Mouse (Mus musculus) CH12.LX (cell line): ENCODE measurements around the gene Hoxd3. TPM values are rescaled to one million over a fixed set of nuclear protein-coding genes. Genes with fewer than 3 reads are reported as not detected.

ENCODE experiments used
- DNase-seq: peaks from one replicate; pipeline ENCODE4 v3.0.0-alpha.2; 2013; ENCODE audit errors: extremely low read depth
- H3K27ac ChIP-seq: 2 replicates; pipeline ENCODE4 v1.5.1; 2012; ENCODE audit warnings: low read depth, mild to moderate bottlenecking, control low read depth, moderate library complexity; ENCODE audit not compliant: insufficient read depth
- H3K27me3 ChIP-seq: replicated peaks from 2 replicates; pipeline ENCODE3; 2012; ENCODE audit warnings: inconsistent platforms
- H3K36me3 ChIP-seq, 2 experiments: replicated peaks in 1 of 2; 2 replicates each; pipeline versions ENCODE3 to v1.6.1; 2012; ENCODE audit warnings: inconsistent platforms in 1 of 2, low read length in 1 of 2, mild to moderate bottlenecking in 1 of 2, mixed read lengths in 1 of 2, moderate library complexity in 1 of 2; ENCODE audit not compliant: control insufficient read depth in 1 of 2, insufficient read depth in 1 of 2
- H3K4me1 ChIP-seq, 2 experiments: 2 replicates each; pipeline ENCODE4 v1.6.1; 2012; ENCODE audit warnings: inconsistent platforms in 1 of 2, moderate library complexity in 1 of 2; ENCODE audit not compliant: insufficient read depth in 2 of 2, control insufficient read depth in 1 of 2
- H3K4me2 ChIP-seq: 2 replicates; pipeline ENCODE4 v1.6.1; 2012; ENCODE audit warnings: low read depth, mild to moderate bottlenecking, control low read depth; ENCODE audit not compliant: poor library complexity, insufficient read depth, severe bottlenecking
- H3K4me3 ChIP-seq, 3 experiments: fragments of 150-350 bp in 1 of 3; sonication (generic) in 1 of 3; replicated peaks in 1 of 3; 2 replicates each; pipeline versions ENCODE3 to v1.5.1; 2011 to 2012; ENCODE audit warnings: low read depth in 2 of 3, low read length in 2 of 3, mild to moderate bottlenecking in 2 of 3, moderate library complexity in 2 of 3, control low read depth in 1 of 3, improper control_type of control experiment in 1 of 3, inconsistent platforms in 1 of 3, mixed read lengths in 1 of 3; ENCODE audit not compliant: poor library complexity in 1 of 3
- H3K79me2 ChIP-seq: replicated peaks from 2 replicates; pipeline ENCODE4 v1.6.1; 2012; ENCODE audit warnings: mild to moderate bottlenecking, moderate library complexity; ENCODE audit not compliant: control insufficient read depth, poor library complexity, insufficient read depth, severe bottlenecking; ENCODE audit errors: extremely low read depth
- H3K9ac ChIP-seq: 2 replicates; pipeline ENCODE4 v1.6.1; 2012; ENCODE audit warnings: low read depth, mild to moderate bottlenecking, control low read depth, moderate library complexity; ENCODE audit not compliant: insufficient read depth
- H3K9me3 ChIP-seq: replicated peaks from 2 replicates; pipeline ENCODE3; 2012; ENCODE audit warnings: low read length, inconsistent platforms, mixed read lengths
- BHLHE40 ChIP-seq: IDR thresholded peaks from 2 replicates; pipeline ENCODE4 v1.6.1; 2011; ENCODE audit warnings: mild to moderate bottlenecking, low read depth, low read length, improper control_type of control experiment
- CHD1 ChIP-seq: IDR thresholded peaks from 2 replicates; pipeline ENCODE4 v1.6.1; 2012; ENCODE audit warnings: low read depth, low read length, improper control_type of control experiment, inconsistent platforms
- CHD2 ChIP-seq: IDR thresholded peaks from 2 replicates; pipeline ENCODE4 v1.6.1; 2011; ENCODE audit warnings: low read length, improper control_type of control experiment
- CTCF ChIP-seq, 2 experiments: IDR thresholded peaks in 1 of 2; conservative IDR thresholded peaks in 1 of 2; 2 replicates each; pipeline ENCODE4 v1.5.1; 2011 to 2012; ENCODE audit warnings: low read depth in 2 of 2, low read length in 2 of 2, improper control_type of control experiment in 1 of 2, inconsistent platforms in 1 of 2, mild to moderate bottlenecking in 1 of 2, moderate library complexity in 1 of 2
- E2F4 ChIP-seq: IDR thresholded peaks from 2 replicates; pipeline ENCODE4 v1.6.1; 2011; ENCODE audit warnings: low read depth, low read length, improper control_type of control experiment; ENCODE audit not compliant: insufficient replicate concordance
- ELF1 ChIP-seq: IDR thresholded peaks from 2 replicates; pipeline ENCODE4 v1.6.1; 2014; ENCODE audit warnings: low read depth, mild to moderate bottlenecking, inconsistent platforms, low read length, improper control_type of control experiment
- EP300 ChIP-seq: IDR thresholded peaks from 2 replicates; pipeline ENCODE4 v1.6.1; 2011; ENCODE audit warnings: low read length, improper control_type of control experiment
- ETS1 ChIP-seq: conservative IDR thresholded peaks from 2 replicates; pipeline ENCODE4 v1.6.1; 2012; ENCODE audit warnings: low read depth, mild to moderate bottlenecking, inconsistent platforms, low read length, improper control_type of control experiment, moderate library complexity
- GABPA ChIP-seq: IDR thresholded peaks from 2 replicates; pipeline ENCODE4 v1.6.1; 2012; ENCODE audit warnings: low read depth, low read length, improper control_type of control experiment, inconsistent platforms; ENCODE audit not compliant: insufficient replicate concordance
- HCFC1 ChIP-seq: IDR thresholded peaks from 2 replicates; pipeline ENCODE4 v1.6.1; 2012; ENCODE audit warnings: low read depth, mild to moderate bottlenecking, inconsistent platforms, low read length, improper control_type of control experiment
- IRF4 ChIP-seq: IDR thresholded peaks from 2 replicates; pipeline ENCODE4 v1.6.1; 2014; ENCODE audit warnings: low read depth, mild to moderate bottlenecking, inconsistent platforms, low read length, improper control_type of control experiment
- JUN ChIP-seq: IDR thresholded peaks from 2 replicates; pipeline ENCODE4 v1.6.1; 2011; ENCODE audit warnings: low read depth, mild to moderate bottlenecking, low read length, improper control_type of control experiment, moderate library complexity; ENCODE audit not compliant: insufficient read depth
- JUND ChIP-seq: conservative IDR thresholded peaks from 2 replicates; pipeline ENCODE4 v1.6.1; 2011; ENCODE audit warnings: low read depth, low read length, improper control_type of control experiment
- KAT2A ChIP-seq: IDR thresholded peaks from 2 replicates; pipeline ENCODE4 v1.6.1; 2012; ENCODE audit warnings: low read length, improper control_type of control experiment, inconsistent platforms; ENCODE audit not compliant: insufficient replicate concordance
- MAFK ChIP-seq: IDR thresholded peaks from 2 replicates; pipeline ENCODE4 v1.6.1; 2011; ENCODE audit warnings: low read length, improper control_type of control experiment; ENCODE audit not compliant: insufficient replicate concordance
- MAX ChIP-seq: IDR thresholded peaks from 2 replicates; pipeline ENCODE4 v1.6.1; 2011; ENCODE audit warnings: low read length, improper control_type of control experiment
- MAZ ChIP-seq: IDR thresholded peaks from 2 replicates; pipeline ENCODE4 v1.6.1; 2012; ENCODE audit warnings: low read depth, mild to moderate bottlenecking, inconsistent platforms, low read length, improper control_type of control experiment, moderate library complexity
- MEF2A ChIP-seq: IDR thresholded peaks from 2 replicates; pipeline ENCODE4 v1.6.1; 2014; ENCODE audit warnings: low read depth, mild to moderate bottlenecking, inconsistent platforms, low read length, improper control_type of control experiment, borderline replicate concordance
- MXI1 ChIP-seq: IDR thresholded peaks from 2 replicates; pipeline ENCODE4 v1.6.1; 2011; ENCODE audit warnings: mild to moderate bottlenecking, low read depth, low read length, improper control_type of control experiment
- MYC ChIP-seq: IDR thresholded peaks from 2 replicates; pipeline ENCODE4 v1.6.1; 2011; ENCODE audit warnings: low read depth, mild to moderate bottlenecking, improper control_type of control experiment, low read length
- NELFE ChIP-seq: IDR thresholded peaks from 2 replicates; pipeline ENCODE4 v1.6.1; 2011; ENCODE audit warnings: low read depth, low read length, improper control_type of control experiment
- NRF1 ChIP-seq: IDR thresholded peaks from 2 replicates; pipeline ENCODE4 v1.6.1; 2014; ENCODE audit warnings: low read depth, mild to moderate bottlenecking, inconsistent platforms, low read length, improper control_type of control experiment, moderate library complexity
- PAX5 ChIP-seq: IDR thresholded peaks from 2 replicates; pipeline ENCODE4 v1.6.1; 2012; ENCODE audit warnings: low read length, inconsistent platforms, mixed read lengths
- POLR2A ChIP-seq: IDR thresholded peaks from 2 replicates; pipeline ENCODE4 v1.6.1; 2011; ENCODE audit warnings: low read depth, mild to moderate bottlenecking, improper control_type of control experiment, low read length
- POLR2AphosphoS2 ChIP-seq: IDR thresholded peaks from 2 replicates; pipeline ENCODE4 v1.6.1; 2011; ENCODE audit warnings: low read depth, low read length, improper control_type of control experiment
- RAD21 ChIP-seq: IDR thresholded peaks from 2 replicates; pipeline ENCODE4 v1.6.1; 2011; ENCODE audit warnings: low read depth, mild to moderate bottlenecking, low read length, improper control_type of control experiment, moderate library complexity
- RCOR1 ChIP-seq: conservative IDR thresholded peaks from 2 replicates; pipeline ENCODE4 v1.6.1; 2012; ENCODE audit warnings: low read depth, mild to moderate bottlenecking, inconsistent platforms, low read length, improper control_type of control experiment
- SIN3A ChIP-seq: IDR thresholded peaks from 2 replicates; pipeline ENCODE4 v1.6.1; 2012; ENCODE audit warnings: low read length, improper control_type of control experiment, inconsistent platforms
- SMC3 ChIP-seq: IDR thresholded peaks from 2 replicates; pipeline ENCODE4 v1.6.1; 2011; ENCODE audit warnings: low read depth, low read length, improper control_type of control experiment
- TBP ChIP-seq: conservative IDR thresholded peaks from 2 replicates; pipeline ENCODE4 v1.6.1; 2011; ENCODE audit warnings: low read depth, low read length, improper control_type of control experiment
- TCF12 ChIP-seq: IDR thresholded peaks from 2 replicates; pipeline ENCODE4 v1.6.1; 2014; ENCODE audit warnings: low read depth, mild to moderate bottlenecking, inconsistent platforms, low read length, improper control_type of control experiment
- UBTF ChIP-seq: IDR thresholded peaks from 2 replicates; pipeline ENCODE4 v1.6.1; 2012; ENCODE audit warnings: low read depth, mild to moderate bottlenecking, inconsistent platforms, low read length, improper control_type of control experiment, moderate library complexity
- USF1 ChIP-seq: IDR thresholded peaks from 2 replicates; pipeline ENCODE4 v1.6.1; 2014; ENCODE audit warnings: low read depth, mild to moderate bottlenecking, inconsistent platforms, low read length, improper control_type of control experiment
- USF2 ChIP-seq: conservative IDR thresholded peaks from 2 replicates; pipeline ENCODE4 v1.6.1; 2011; ENCODE audit warnings: low read depth, low read length, improper control_type of control experiment
- ZC3H11A ChIP-seq: IDR thresholded peaks from 2 replicates; pipeline ENCODE4 v1.6.1; 2012; ENCODE audit warnings: low read depth, mild to moderate bottlenecking, inconsistent platforms, low read length, improper control_type of control experiment
- ZKSCAN1 ChIP-seq: IDR thresholded peaks from 2 replicates; pipeline ENCODE4 v1.6.1; 2012; ENCODE audit warnings: low read depth, inconsistent platforms, low read length, improper control_type of control experiment, borderline replicate concordance
- ZMIZ1 ChIP-seq: IDR thresholded peaks from 2 replicates; pipeline ENCODE4 v1.6.1; 2012; ENCODE audit warnings: low read depth, mild to moderate bottlenecking, inconsistent platforms, low read length, improper control_type of control experiment
- ZNF384 ChIP-seq: IDR thresholded peaks from 2 replicates; pipeline ENCODE4 v1.6.1; 2012; ENCODE audit warnings: low read depth, low read length, improper control_type of control experiment, inconsistent platforms
- dilution Hi-C: fragments of 300-500 bp; cut with MboI; formaldehyde crosslinking; loops from 2 replicates; pipeline ENCODE4 v1.14.3; 2020; ENCODE audit warnings: low sequenced_read_pairs; ENCODE audit not compliant: extremely low pct_unique_long_range_greater_than_20kb, extremely low pct_ligation_motif_present
- in situ Hi-C: fragments of 300-500 bp; cut with MboI; formaldehyde crosslinking; loops from 3 replicates; pipeline ENCODE4 v1.14.3; 2019; ENCODE audit warnings: low sequenced_read_pairs, low pct_ligation_motif_present, low pct_unique_long_range_greater_than_20kb, mixed read lengths
- polyA plus RNA-seq: library from polyadenylated mRNA; unstranded; fragments of >175 nt; gene quantifications from 2 replicates; pipeline ENCODE4 v1.2.1, GENCODE M21; 2012; ENCODE audit warnings: low read depth; ENCODE audit not compliant: insufficient read length
- total RNA-seq, 2 experiments: library from RNA; depleted of rRNA; stranded (reverse); fragments of 300-350 nt in 1 of 2; fragments of >200 nt in 1 of 2; gene quantifications; 2 replicates each; pipeline ENCODE4 v1.2.3; 2012 to 2014

Hoxd3 gene
- total and polyA plus RNA-seq, 3 experiments = 0.12 to 1.1 TPM; not detected in 1

GRCm38 (mm10) chr2:74724244-74725015 is 12.7 kb downstream of the Hoxd3 start:
- Histone ChIP-seq H3K36me3 (peaks cover 28 to 32% of the 10 kb centered on the region in 2 experiments), H3K27ac (peak overlapping the region; percentile 97), H3K79me2 (peaks cover 58% of the 10 kb centered on the region), H3K9ac (peak overlapping the region; percentile 71)
- TF ChIP-seq UBTF (no peak), SIN3A (peak; percentile 72), ELF1 (no peak), MXI1 (no peak; the same call in 1 of the 2 replicates), MYC (no peak), CHD1 (peak; percentile 88; the same call in 1 of the 2 replicates), PAX5 (no peak), GABPA (no peak), POLR2A (peak; percentile 53; the same call in 1 of the 2 replicates), ZNF384 (peak; percentile 68; the same call in 1 of the 2 replicates), USF2 (no peak), EP300 (peak; percentile 74), TCF12 (peak; percentile 26), ZC3H11A (no peak), SMC3 (no peak), NELFE (no peak), E2F4 (no peak), JUND (peak; percentile 43), MAFK (no peak), USF1 (no peak), POLR2AphosphoS2 (no peak), RAD21 (no peak), MAX (no peak), NRF1 (no peak; the same call in 1 of the 2 replicates), MEF2A (peak; percentile 51; the same call in 1 of the 2 replicates), ZKSCAN1 (no peak), BHLHE40 (no peak), MAZ (peak; percentile 24; the same call in 1 of the 2 replicates), RCOR1 (peak; percentile 71; the same call in 1 of the 2 replicates), KAT2A (no peak), ETS1 (peak; percentile 49), HCFC1 (no peak; the same call in none of the 2 replicates), ZMIZ1 (no peak; the same call in 1 of the 2 replicates), IRF4 (peak; percentile 78; the same call in 1 of the 2 replicates), TBP (peak; percentile 29; the same call in 1 of the 2 replicates), JUN (no peak), CTCF (conservative IDR thresholded peaks at IDR 0.05 in 1 of 2, IDR thresholded peaks at IDR 0.05 in 1 of 2; ENCODE audit: low read depth in 2 of 2, low read length in 2 of 2) (0 out of 4 replicates have a peak, but pooled peaks of 1 of the 2 experiments have one; percentile 5), CHD2 (peak; percentile 39; the same call in 1 of the 2 replicates)
- TF ChIP-seq, all 38 proteins: peak for 15
- H3K4me1 ChIP-seq = peaks cover 12 to 60% of the 10 kb centered on the region in 2 experiments
- peaks cover 6% of the 10 kb centered on the region for H3K9me3 ChIP-seq
- H3K4me3 ChIP-seq = peak overlapping the region; percentile 61 to 96 (median 66)
- DNase-seq = peak; percentile 64
- no peaks in the 10 kb centered on the region for H3K27me3 ChIP-seq
- in situ Hi-C loops (loop anchor here (10.0 to 25.0 kb wide), 2 partner anchors 330 to 863 kb away; no protein-coding TSS in a partner anchor), dilution Hi-C loops (no loop called here)
- H3K4me2 ChIP-seq = peak overlapping the region; percentile 86
